Mouse (Mus musculus): Measurements from ENCODE around the gene Olfr629. TPM values are rescaled to one million over a fixed set of nuclear protein-coding genes. Genes with fewer than 3 reads are reported as not detected.
"Not testable (repeated sequence)": the region's sequence is repeated elsewhere in the genome, so short reads cannot be mapped to it uniquely, and the experiment has no call there.

Gene Olfr629
- not detected for total RNA-seq (2021)
- long read RNA-seq, experiment 1: 0 reads
- long read RNA-seq, experiment 2: 0 reads

DNA sequence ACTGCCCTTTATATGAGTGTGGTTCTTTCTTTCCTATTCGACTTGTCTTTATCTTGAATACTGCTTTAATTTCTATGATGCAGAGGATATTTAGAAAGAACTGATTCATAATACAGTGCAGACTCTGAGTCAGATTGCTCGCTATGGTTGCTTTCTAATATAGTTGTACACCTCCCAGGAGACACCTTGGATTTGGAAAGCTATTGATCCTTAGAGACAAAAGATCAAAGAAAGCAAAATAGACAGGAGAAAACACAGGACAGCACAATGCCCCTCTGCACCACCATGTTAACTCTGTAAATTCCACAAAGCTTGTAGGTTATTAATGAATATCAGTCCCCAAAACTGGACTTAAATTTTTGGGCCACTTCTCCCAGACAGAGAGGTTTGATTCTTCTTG, at the start of gene Olfr629:
Gene Olfr629, minus strand, starts transcription at position 101 of the 400 bp plus-strand sequence.
- DNase-seq: no peak

DNA sequence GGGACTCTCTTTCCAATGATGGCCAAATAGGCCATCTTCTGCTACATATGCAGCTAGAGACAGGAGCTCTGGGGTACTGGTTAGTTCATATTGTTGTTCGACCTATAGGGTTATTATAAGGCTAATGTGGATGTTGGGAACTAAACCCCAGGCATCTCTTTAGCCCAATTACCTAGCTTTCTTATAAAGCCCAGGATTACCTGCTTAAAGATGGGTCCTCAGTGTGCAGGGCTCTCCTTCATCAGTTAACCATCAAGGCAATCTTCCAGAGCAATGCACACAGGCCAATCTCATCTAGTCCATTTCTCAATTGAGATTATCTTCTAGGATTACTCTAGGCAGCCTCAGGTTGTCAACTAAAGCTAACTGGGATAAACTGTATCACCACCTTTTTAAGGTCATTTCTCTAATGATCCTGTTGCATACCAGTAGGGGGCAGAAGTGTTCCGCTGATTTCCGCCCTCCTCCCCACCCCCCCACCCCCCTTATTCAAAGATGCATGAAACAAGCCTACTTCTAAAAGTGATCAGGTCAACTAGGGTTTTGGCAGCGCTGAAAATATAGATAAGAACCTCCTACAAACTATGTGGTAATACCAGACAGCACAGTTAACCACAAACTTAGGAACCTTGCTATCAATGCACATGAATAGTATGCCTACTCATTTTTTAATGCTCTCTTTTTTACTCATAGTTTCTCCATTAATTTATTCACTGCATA, 48.1 kb upstream of the Olfr629 start:
- no peak for DNase-seq

DNA sequence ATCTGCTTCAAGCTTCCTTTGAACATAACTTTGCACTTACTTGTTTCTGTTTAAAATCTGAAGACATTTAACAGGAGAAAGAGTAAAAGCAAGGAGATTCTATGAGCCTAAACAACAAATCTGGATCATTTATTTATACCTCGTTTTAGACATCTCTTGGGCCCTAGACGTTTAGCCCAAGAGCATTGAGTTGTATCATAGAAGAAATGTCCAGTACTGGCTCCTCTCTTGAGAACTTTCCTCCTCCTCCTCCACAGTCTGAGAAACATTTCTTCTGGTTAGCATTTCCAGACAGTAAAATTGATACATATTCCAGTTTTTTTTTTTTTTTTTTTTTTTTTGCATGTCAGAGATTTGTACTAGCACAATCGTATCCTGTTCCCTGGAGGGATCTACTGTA, 47.0 kb upstream of the Olfr629 start, which contains the start of gene Olfr67:
Gene Olfr67, minus strand, starts transcription at position 101 of the 400 bp plus-strand sequence.
- DNase-seq: no peak

DNA sequence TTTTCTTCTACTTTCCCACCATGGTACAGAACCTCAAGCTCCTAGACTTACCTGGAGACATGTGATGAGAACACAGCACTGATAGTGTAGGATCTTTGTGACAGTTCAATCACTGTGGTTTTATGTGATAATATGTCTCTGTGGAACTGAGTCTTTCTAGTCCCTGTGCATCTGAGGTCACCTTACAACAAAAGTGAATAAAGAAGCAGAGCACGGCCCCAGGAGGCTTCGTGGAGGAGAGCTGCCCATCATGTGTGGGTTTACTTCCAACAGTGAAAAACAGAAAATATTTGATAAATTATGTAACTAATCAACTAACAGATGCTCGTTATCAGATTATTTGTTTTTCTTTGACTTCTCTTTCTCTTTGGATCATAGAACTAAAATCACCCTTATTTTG, 34.9 kb upstream of the Olfr629 start, which contains the start of gene Olfr68:
Gene Olfr68, minus strand, starts transcription at position 101 of the 400 bp plus-strand sequence.
- DNase-seq: no peak

DNA sequence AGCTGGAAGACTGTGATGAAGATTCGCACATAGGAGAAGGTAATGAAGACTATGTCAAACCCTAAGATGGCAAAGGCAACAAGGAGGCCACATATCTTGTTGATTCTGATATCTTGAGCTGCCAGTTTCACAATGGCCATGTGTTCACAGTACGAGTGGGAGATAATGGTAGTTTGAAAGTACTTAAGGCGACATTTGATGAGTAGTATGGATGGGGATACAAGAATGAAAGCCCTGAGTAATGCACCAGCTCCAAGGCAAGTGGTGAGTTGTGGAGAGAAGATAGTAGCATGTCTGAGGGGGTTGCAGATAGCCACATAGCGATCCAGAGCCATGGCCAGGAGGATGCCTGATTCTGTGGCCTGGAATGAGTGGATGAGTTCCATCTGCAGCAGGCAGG, 32.9 kb upstream of the Olfr629 start:
- not testable (repeated sequence) for DNase-seq

DNA sequence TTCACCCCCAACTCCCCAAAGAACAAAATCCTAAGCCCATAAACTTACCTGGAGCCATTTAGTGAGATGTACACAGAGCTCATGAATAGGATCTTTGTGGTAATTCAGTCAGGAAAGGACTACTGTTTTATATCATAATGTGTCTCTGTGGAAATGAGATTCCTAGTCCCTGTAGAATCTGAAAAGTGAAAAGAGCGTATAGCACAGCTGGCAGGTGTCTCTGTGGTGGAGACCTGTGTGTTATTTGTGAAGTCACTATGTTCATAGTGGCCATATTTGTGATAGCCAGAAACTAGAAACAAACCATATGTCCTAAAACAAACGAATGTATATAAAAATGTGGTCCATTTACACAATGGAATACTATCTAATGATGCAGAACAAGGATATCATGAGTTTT, 26.8 kb upstream of the Olfr629 start, which contains the start of gene Olfr69:
Gene Olfr69, minus strand, starts transcription at position 101 of the 400 bp plus-strand sequence.
- no peak for DNase-seq

DNA sequence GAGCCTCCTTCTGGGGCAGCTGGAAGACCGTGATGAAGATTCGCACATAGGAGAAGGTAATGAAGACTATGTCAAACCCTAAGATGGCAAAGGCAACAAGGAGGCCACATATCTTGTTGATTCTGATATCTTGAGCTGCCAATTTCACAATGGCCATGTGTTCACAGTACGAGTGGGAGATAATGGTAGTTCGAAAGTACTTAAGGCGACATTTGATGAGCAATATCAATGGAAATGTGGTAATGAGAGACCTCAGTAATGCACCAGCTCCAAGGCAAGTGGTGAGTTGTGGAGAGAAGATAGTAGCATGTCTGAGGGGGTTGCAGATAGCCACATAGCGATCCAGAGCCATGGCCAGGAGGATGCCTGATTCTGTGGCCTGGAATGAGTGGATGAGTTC, 22.9 kb upstream of the Olfr629 start:
- not testable (repeated sequence) for DNase-seq

DNA sequence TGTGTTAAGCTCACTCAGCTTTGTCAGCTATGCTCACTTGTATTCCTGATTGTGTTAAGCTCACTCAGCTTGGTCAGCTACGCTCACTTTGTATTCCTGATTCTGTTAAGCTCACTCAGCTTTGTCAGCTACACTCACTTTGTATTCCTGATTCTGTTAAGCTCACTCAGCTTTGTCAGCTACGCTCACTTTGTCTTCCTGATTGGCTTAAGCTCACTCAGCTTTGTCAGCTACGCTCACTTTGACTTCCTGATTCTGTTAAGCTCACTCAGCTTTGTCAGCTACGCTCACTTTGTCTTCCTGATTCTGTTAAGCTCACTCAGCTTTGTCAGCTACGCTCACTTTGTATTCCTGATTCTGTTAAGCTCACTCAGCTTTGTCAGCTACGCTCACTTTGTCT, 17.5 kb upstream of the Olfr629 start:
- DNase-seq: not testable (repeated sequence)

DNA sequence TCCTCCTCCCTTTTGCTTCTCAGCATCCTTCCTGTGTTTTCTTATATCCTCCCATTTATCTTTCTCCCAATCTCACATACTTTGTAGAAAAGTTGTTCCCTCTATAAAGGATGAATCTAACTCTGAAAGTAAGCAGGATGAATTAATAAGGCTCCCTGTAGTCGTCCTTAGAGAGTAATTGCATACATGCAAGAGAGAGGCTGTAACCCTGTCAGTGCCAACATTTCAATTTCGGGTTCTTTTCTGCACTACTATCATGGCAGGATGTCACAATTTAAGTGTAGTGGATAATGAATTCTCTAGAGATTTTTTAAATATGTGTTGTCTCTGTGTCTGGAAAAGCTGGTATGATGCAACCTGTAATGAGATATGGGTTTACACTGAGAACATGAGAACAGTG, 12.5 kb upstream of the Olfr629 start, which contains the start of gene Olfr630:
Gene Olfr630, minus strand, starts transcription at position 101 of the 400 bp plus-strand sequence.
- no peak for DNase-seq

DNA sequence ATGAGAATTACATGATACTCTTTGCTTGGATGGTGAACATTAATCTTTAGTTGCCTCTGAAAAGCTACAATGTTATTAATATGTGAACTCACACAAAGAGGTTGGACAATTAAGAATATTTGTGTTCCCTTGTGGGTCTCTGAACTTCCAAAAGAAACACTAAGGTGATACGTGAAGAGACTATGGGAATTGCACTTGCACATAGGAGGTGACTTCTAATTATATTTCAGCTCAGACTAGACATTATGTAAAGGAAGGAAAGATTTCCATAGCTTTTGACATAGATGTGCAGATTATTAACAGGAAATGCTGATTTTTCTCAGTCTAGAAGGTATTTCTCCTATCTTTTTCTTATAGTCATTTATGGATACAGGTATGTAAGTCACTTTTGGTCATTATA, 14.7 kb downstream of the Olfr629 start, which contains the start of gene Olfr628:
Gene Olfr628, plus strand, starts transcription at position 301 of the 400 bp plus-strand sequence.
- no peak for DNase-seq

DNA sequence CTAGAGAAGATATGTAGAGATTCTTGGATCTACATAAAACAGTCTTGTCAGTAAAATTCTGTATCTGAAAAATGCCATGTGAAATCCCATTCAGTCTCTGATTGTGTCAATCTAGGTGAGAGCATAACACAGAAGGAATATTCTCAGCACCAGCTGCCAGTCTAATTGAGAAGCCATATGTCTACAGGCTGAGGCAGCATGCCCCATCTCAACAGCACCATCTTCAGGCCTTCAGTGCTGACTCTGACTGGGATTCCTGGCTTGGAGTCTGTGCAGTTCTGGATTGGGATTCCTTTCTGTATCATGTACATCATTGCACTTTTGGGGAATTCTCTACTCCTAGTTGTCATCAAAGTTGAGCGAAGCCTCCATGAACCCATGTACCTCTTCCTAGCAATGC, 28.3 kb downstream of the Olfr629 start:
- not testable (repeated sequence) for DNase-seq

DNA sequence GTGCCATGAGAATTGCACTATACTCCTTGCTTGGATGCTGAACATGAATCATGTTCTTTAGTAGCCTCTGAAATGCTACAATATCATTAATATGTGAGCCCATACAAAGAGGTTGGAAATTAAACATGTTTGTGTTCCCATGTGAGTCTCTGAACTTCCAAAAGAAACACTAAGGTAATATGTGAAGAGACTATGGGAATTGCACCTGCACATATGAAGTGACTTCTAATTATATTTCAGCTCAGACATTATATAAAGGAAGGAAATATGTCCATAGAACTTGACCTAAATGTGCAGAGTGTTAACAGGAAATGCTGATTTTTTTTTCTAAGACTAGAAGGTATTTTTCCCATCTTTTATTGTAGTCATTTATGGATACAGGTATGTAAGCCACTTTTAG, 30.4 kb downstream of the Olfr629 start, which contains the start of gene Olfr243:
Gene Olfr243, plus strand, starts transcription at position 301 of the 400 bp plus-strand sequence.
- no peak for DNase-seq

DNA sequence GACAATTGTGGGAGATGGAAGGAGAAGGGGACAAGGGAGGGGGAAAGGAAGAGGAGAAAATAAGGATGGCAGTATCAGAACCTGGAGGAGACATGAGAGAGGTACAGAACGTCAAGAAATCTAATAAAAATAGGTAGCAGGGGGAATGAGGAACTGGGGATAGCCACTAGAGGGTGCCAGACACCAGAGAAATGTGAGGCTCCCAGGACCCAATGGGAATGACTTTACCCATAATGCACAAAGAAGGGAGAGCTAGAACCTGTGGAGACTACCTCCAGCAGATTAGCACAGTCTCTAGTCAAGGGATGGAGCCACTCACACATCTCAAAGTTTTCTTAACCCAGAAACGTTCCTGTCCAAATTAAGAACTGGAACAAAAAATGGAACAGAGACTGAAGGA, 32.7 kb downstream of the Olfr629 start:
- no peak for DNase-seq

DNA sequence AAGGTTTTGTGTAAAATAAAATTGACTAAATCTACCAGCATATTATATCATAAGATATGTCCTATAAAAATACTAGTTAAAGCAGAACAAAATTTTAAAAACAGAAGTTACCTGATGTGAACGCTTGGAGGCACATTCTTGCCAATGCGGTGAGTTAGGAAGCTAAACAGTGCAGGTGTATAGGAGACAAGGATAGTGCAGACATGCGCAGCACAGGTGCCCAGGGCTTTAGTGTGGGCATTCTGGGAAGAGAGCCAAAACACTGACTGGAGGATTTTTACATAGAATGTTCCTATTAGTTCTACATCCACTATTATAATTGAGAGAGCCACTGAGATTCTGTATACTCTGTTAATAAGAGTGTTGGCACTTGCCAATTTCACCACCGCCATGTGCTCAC, 45.3 kb downstream of the Olfr629 start:
- no peak for DNase-seq

Other genes starting within 250 kb of the Olfr629 start
- not detected for gene Olfr609, start 246.9 kb downstream of the Olfr629 start, total RNA-seq (2021)
- not detected for gene Olfr610, start 232.8 kb downstream of the Olfr629 start, total RNA-seq (2021)
- gene Olfr611, start 224.1 kb downstream of the Olfr629 start, total RNA-seq (2021): not detected
- not detected for gene Olfr612, start 202.2 kb downstream of the Olfr629 start, total RNA-seq (2021)
- not detected for gene Olfr613, start 196.9 kb downstream of the Olfr629 start, total RNA-seq (2021)
- gene Olfr615, start 188.9 kb downstream of the Olfr629 start, total RNA-seq (2021): not detected
- not detected for gene Olfr616, start 175.8 kb downstream of the Olfr629 start, total RNA-seq (2021)
- gene Olfr617, start 171.9 kb downstream of the Olfr629 start, total RNA-seq (2021): not detected
- gene Olfr618, start 154.8 kb downstream of the Olfr629 start, total RNA-seq (2021): not detected
- not detected for gene Olfr619, start 144.4 kb downstream of the Olfr629 start, total RNA-seq (2021)
- not detected for gene Olfr620, start 132.4 kb downstream of the Olfr629 start, total RNA-seq (2021)
- not detected for gene Olfr622, start 102.2 kb downstream of the Olfr629 start, total RNA-seq (2021)
- gene Olfr623, start 81.2 kb downstream of the Olfr629 start, total RNA-seq (2021): not detected
- gene Olfr624, start 73.8 kb downstream of the Olfr629 start, total RNA-seq (2021): under 1 TPM; 0.06 to 0.09 TPM
- not detected for gene Olfr625-ps1, start 62.2 kb downstream of the Olfr629 start, total RNA-seq (2021)
- not detected for gene Olfr243, start 30.3 kb downstream of the Olfr629 start, total RNA-seq (2021)
- gene Olfr628, start 14.6 kb downstream of the Olfr629 start, total RNA-seq (2021): not detected
- not detected for gene Olfr630, start 12.4 kb upstream of the Olfr629 start, total RNA-seq (2021)
- gene Olfr69, start 26.7 kb upstream of the Olfr629 start, total RNA-seq (2021): not detected
- not detected for gene Olfr68, start 34.8 kb upstream of the Olfr629 start, total RNA-seq (2021)
- not detected for gene Olfr67, start 46.9 kb upstream of the Olfr629 start, total RNA-seq (2021)
- gene Hbb-bt, start 69.1 kb upstream of the Olfr629 start, total RNA-seq (2021): 100 to 1,000 TPM; 489 to 710 TPM
- 1,000 to 10,000 TPM; 3,542 to 4,429 TPM for gene Hbb-bs, start 83.2 kb upstream of the Olfr629 start, total RNA-seq (2021)
- gene Hbb-bh2, start 95.6 kb upstream of the Olfr629 start, total RNA-seq (2021): not detected
- gene Hbb-bh1, start 98.2 kb upstream of the Olfr629 start, total RNA-seq (2021): not detected
- gene Hbb-y, start 108.3 kb upstream of the Olfr629 start, total RNA-seq (2021): not detected
- gene Olfr66, start 141.3 kb upstream of the Olfr629 start, total RNA-seq (2021): not detected
- gene Olfr64, start 149.5 kb upstream of the Olfr629 start, total RNA-seq (2021): not detected
- gene Olfr65, start 158.5 kb upstream of the Olfr629 start, total RNA-seq (2021): not detected
- not detected for gene Olfr631, start 183.9 kb upstream of the Olfr629 start, total RNA-seq (2021)
- gene Olfr632, start 189.4 kb upstream of the Olfr629 start, total RNA-seq (2021): not detected
- not detected for gene Olfr633, start 199.5 kb upstream of the Olfr629 start, total RNA-seq (2021)
- not detected for gene Olfr635, start 226.2 kb upstream of the Olfr629 start, total RNA-seq (2021)

Measured in adrenal gland, postnatal 10 days (tissue).